Mouse (Mus musculus): ENCODE measurements around the gene Aak1. TPM values are rescaled to one million over a fixed set of nuclear protein-coding genes. Genes with fewer than 3 reads are reported as not detected.
"Not testable (repeated sequence)": the region's sequence is repeated elsewhere in the genome, so short reads cannot be mapped to it uniquely, and the experiment has no call there.

The Aak1 gene
- total RNA-seq, 2 experiments from 2014 or later = 406 to 417 TPM

GRCm38 (mm10) chr6:86832802-86833502 is 16.4 kb upstream of the Aak1 start:
- no peak for DNase-seq (ENCODE audit: low spot score in 2 of 2)

DNA sequence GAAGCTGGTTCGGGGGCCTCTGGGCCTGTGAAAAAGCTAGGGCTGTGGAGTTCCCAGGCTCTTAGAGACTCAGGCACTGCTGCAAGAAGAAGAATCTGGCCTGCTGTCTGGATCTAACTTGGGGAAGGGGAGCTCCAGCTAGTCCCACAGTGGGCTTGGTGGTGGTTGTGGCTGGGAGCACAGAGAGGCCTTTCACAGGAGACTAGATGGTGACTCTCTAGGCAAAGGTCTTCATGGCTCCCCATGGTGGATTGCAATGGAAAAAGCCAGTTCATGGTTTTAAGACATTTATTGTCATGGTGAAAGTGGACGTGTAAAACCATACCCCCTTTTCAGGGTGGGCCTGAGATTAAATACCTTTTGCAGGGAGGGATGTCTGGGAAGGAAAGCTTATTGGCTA is 10.2 kb upstream of the Aak1 start:
- DNase-seq (ENCODE audit: low spot score in 2 of 2) = no peak

DNA sequence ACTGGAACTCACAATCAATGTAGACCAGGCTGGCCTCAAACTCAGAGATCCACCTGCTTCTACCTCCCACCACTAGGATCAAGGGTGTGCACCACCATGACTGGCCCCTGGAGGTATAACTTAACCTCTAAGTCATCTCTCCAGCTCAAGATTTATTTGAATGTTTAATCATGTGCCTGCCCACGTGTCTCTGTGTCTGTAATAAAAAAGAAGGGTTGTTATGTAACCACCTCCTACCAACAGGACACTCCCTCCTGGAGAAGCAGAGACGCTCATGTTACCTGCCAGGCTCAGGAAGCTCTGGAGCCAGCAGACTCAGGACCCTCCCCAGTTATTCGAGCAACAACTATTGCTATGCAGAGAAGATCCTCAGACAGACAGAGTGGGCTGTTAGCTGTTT is 7.4 kb upstream of the Aak1 start:
- DNase-seq (ENCODE audit: low spot score in 2 of 2) = no peak

DNA sequence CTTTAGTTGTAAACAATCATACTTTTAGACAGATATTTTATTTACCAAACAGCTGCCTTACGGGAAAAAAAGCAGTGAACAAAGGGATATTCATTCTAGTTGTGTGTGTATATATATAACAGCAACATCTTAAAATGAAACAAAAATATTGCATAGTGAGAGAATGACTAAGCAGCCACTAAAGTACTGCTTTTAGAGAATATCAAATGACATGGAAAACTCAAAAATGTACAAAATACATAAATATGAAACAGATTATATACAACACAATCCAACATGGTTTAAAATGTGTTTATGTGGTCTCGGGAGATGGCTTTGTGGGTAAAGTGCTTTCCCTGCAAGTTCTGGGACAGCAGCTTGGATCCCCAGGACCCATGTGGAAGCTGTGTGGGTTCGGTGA is 5.7 kb upstream of the Aak1 start:
- no peak for DNase-seq (ENCODE audit: low spot score in 2 of 2)

DNA sequence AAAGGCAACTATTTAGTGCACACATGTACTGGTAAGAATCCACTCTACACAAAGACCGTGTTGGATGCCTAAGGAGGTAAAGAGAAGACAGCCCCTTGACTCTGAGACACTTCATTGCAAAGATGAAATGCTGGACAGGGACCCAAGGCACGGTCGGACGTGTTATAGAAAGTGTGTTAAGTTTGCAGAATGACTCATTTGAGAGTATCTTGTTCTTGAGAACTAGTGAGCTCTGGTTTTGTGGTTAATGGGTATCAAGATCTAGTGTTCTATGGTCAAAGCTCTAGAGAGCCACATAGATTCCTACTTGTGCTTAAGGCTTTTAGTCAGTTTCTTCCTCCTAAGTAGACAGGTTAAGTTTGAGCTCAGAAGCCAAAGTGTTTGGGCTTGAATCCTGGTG is 2.9 kb upstream of the Aak1 start:
- no peak for DNase-seq (ENCODE audit: low spot score in 2 of 2)

DNA sequence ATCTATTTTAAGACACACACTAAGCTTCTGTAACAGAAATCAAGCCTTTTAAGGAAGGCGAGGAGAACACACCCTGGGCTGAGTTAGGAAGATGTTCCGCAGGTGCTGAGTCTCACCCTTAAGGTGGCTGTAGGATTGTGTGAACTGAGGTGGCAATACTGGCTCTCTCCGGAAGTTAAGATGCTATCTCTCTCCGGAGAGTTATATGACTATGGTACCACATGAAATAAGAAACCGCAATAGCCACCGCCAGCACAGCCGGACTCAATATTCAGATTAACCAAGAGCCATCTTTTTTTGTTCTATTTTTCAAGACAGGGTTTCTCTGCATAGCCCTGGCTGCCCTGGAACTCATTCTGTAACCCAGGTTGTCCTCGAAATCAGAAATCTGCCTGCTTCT is 1.5 kb upstream of the Aak1 start:
- DNase-seq (ENCODE audit: low spot score in 2 of 2) = no peak

- DNase-seq (ENCODE audit: low spot score in 2 of 2) = no peak
These were observed 770 bp upstream of the Aak1 start for GRCm38 (mm10) chr6:86848580-86848914.

DNA sequence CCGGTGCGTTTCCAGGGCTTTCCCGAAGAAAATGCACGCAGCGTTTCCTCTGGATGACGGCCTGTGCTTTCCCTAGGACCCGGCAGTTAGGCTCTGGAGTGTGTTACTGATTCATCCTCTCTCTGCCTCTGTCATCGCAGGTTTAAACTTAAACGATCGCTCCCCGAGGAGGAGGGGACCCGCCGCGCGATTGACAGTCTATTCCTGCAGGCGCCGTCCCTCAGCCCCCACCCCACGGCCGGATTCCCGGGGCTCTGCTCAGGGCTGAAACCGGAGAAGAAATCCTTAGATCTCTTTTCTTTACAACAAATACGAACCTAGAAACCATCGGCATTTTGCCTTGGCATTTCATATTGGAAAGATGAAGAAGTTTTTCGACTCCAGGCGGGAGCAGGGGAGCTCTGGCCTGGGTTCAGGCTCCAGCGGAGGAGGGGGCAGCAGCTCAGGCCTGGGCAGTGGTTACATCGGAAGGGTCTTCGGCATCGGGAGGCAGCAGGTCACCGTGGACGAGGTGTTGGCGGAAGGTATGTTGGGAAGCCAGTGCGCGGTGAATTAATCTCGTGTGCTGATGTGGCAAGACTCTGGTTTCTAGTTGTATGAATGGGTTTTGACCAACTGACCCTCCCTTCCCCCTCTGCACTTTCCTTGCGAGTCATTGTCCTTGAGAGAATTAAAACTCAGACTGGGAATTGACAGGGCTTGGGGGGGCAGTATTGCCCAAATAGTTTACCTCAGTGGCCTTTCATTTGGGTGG is 552 bp downstream of the Aak1 start:
- DNase-seq (ENCODE audit: low spot score in 2 of 2) = peak; percentile 47 to 52

DNA sequence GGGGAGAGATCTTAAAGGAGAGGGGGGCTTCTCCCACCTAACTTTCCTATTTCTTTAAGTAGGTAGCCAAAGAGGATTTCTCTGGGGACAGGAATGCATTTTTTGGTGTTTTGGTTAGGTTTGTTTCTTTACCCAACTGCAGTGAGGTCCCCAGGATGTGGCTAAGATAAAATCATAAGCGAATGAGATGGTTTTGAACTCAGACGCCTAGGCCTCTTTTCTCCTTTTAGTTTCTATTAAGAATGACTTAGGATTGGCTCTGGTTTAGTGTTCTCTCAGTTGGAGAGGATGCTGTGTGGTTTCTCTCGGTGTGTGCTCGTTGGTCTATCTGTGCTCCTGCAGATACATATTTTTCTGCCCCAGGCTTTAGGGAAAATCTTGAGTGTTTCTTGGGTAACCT is 1.3 kb downstream of the Aak1 start:
- DNase-seq (ENCODE audit: low spot score in 2 of 2) = no peak

DNA sequence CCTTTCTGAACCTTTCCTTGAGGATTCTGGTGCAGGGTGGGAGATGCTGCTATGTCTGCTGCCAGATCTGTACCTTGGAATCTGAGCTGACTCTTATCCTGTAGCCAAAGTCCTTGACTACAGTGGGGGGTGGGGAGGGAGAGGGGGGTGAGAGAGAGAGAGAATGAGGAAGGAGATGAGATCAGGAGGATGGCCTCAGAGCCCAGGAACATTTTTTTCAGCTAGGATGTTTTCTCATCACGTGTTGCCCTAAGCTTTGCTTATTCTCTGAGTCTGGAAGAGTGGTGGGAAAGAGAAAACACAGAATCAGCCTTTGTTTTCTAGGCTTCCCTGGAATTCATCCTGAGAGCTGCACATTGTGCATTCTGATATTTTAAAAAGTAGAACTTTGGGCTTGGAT is 2.2 kb downstream of the Aak1 start:
- DNase-seq (ENCODE audit: low spot score in 2 of 2) = no peak

GRCm38 (mm10) chr6:86853928-86854327 is 4.6 kb downstream of the Aak1 start:
- DNase-seq (ENCODE audit: low spot score in 2 of 2) = no peak

DNA sequence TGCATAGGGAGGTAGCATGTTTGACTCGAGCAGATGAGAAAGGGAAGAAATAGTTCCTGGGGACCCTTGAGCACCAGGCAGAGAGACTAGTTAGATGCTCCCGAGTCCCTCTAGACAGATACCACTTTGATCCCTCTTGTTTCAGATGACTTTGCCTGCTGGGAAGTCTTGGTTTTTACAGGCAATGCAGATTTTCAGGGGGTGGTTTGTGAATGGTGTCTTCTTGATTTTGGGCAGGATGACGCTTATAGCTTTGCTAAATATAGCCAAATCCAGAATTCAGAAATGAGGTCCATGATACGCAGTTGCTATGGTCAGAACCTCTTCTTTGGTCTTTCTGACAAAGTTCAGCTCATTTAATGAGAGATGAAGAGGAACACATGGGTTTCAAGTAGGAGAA is 5.6 kb downstream of the Aak1 start:
- no peak for DNase-seq (ENCODE audit: low spot score in 2 of 2)

- DNase-seq (ENCODE audit: low spot score in 2 of 2) = no peak
These were observed 9.3 kb downstream of the Aak1 start for GRCm38 (mm10) chr6:86858606-86859005.

GRCm38 (mm10) chr6:86860732-86861463 is 11.6 kb downstream of the Aak1 start:
- no peak for DNase-seq (ENCODE audit: low spot score in 2 of 2)

- no peak for DNase-seq (ENCODE audit: low spot score in 2 of 2)
These were observed 15.0 kb downstream of the Aak1 start for GRCm38 (mm10) chr6:86864358-86864757.

- no peak for DNase-seq (ENCODE audit: low spot score in 2 of 2)
These were observed 21.0 kb downstream of the Aak1 start for GRCm38 (mm10) chr6:86870335-86870734.

DNA sequence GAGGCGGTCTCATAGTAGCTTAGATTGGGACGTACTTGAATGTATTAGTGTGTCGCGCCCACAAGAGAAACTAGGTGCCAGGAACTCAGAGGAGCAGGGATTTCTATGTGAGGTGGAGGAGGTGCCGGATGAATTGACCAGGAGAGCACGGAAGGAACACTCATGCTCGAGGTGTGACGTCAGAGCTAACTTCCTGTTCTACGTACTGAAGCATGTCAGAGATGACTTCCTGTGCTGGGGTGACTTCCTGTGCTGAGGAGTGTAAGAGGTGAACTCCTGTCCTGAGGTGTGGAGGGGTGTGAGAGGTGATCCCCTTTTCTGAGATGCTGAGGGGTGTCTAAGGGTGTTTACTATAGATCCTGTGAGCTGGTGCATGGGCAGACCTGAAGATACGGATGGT is 22.5 kb downstream of the Aak1 start:
- no peak for DNase-seq (ENCODE audit: low spot score in 2 of 2)

- no peak for DNase-seq (ENCODE audit: low spot score in 2 of 2)
These were observed 25.5 kb downstream of the Aak1 start for GRCm38 (mm10) chr6:86874711-86875375.

- no peak for DNase-seq (ENCODE audit: low spot score in 2 of 2)
These were observed 27.1 kb downstream of the Aak1 start for GRCm38 (mm10) chr6:86876451-86876850.

DNA sequence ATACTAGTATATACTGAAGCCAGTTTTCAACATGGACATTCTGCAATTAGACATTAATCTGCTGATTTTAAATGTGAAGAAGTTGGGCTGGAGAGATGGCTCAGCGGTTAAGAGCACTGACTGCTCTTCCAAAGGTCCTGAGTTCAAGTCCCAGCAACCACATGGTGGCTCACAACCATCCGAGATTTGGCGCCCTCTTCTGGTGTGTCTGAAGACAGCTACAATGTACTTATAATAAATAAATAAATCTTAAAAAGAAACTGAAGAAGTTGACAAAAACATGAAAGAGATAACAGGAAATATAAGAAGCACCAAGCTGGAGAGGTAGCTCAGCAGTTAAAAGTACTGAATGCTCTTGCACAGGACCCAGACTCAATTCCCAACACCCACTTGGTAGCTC is 29.3 kb downstream of the Aak1 start:
- DNase-seq (ENCODE audit: low spot score in 2 of 2) = not testable (repeated sequence)

DNA sequence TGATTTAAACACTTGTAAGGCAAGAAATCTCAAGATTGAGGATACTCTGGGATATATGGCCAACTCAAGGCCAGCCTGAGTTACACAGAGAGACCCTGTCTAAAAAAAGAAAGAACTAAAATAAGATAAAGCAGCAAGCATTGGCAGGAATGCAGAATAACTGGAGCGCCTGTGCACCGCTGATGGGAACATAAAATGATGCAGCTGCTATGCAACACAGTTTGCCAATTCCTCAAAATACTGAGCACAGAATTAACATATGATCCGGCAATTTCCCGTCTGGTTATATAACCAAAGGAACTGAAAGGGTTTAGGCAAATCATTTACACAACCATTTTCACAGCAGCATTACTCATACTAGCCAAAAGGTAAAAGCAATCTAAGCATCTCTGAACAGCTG is 30.0 kb downstream of the Aak1 start:
- DNase-seq (ENCODE audit: low spot score in 2 of 2) = peak; percentile 42 to 48

- DNase-seq (ENCODE audit: low spot score in 2 of 2) = no peak
These were observed 34.9 kb downstream of the Aak1 start for GRCm38 (mm10) chr6:86884230-86884629.
